Mouse (Mus musculus): ENCODE results near the gene Srd5a3. TPM values are rescaled to one million over a fixed set of nuclear protein-coding genes. Genes with fewer than 3 reads are reported as not detected.
"Not testable (repeated sequence)": the region's sequence is repeated elsewhere in the genome, so short reads cannot be mapped to it uniquely, and the experiment has no call there.

The Srd5a3 gene
- polyA plus RNA-seq (2015; fragmentation: Nextera tagmentation; extraction: Ambion mirVana): 34.2 and 36.1 TPM in 2 replicates

- under 1% methylated on average over 69 of the region's 69 CpGs for WGBS
- peak; percentile 96 for ATAC-seq (ENCODE audit: insufficient number of reproducible peaks, low FRiP score, low TSS enrichment, low read depth)
These were observed at the start of gene Srd5a3 for GRCm38 (mm10) chr5:76139808-76140729. TSS of gene Srd5a3 (plus strand) at chr5:76140271.

GRCm38 (mm10) chr5:76103809-76104208 is 36.3 kb upstream of the Srd5a3 start:
- not testable (repeated sequence) for H3K36me3 ChIP-seq; H3K9ac ChIP-seq; H3K9me3 ChIP-seq (replicated peaks); H3K4me2 ChIP-seq (replicated peaks); H3K27ac ChIP-seq (replicated peaks); H3K4me3 ChIP-seq (replicated peaks); H3K4me1 ChIP-seq; ATAC-seq (ENCODE audit: insufficient number of reproducible peaks, low FRiP score, low TSS enrichment, low read depth); H3K27me3 ChIP-seq
- WGBS: 74% methylated on average over 5 of the region's 5 CpGs

More at GRCm38 (mm10) chr5:76139808-76140729, at the start of gene Srd5a3:
- Histone ChIP-seq H3K4me1 (peaks cover 13% of the 10 kb centered on the region), H3K27ac (replicated peaks) (peak within 1 kb of the TSS; percentile 99), H3K27me3 (no peaks in the 10 kb centered on the region), H3K9me3 (replicated peaks) (no peaks in the 10 kb centered on the region), H3K36me3 (no peaks in the 10 kb centered on the region), H3K4me2 (replicated peaks) (peak within 1 kb of the TSS; percentile 67), H3K4me3 (replicated peaks) (peak within 1 kb of the TSS; percentile 77), H3K9ac (peak within 1 kb of the TSS; percentile 90)

- no peak overlapping the region for H3K9ac ChIP-seq
- H3K27ac ChIP-seq (replicated peaks): no peak overlapping the region
- H3K27me3 ChIP-seq: no peaks in the 10 kb centered on the region
- no peaks in the 10 kb centered on the region for H3K36me3 ChIP-seq
- no peaks in the 10 kb centered on the region for H3K4me1 ChIP-seq
- no peak for ATAC-seq (ENCODE audit: insufficient number of reproducible peaks, low FRiP score, low TSS enrichment, low read depth)
- 82% methylated on average over 5 of the region's 5 CpGs for WGBS
- no peaks in the 10 kb centered on the region for H3K9me3 ChIP-seq (replicated peaks)
- H3K4me2 ChIP-seq (replicated peaks): no peak overlapping the region
- H3K4me3 ChIP-seq (replicated peaks): no peak overlapping the region
These were observed 32.8 kb upstream of the Srd5a3 start for GRCm38 (mm10) chr5:76107306-76107705.

- 76% methylated on average over 3 of the region's 3 CpGs for WGBS
- Histone ChIP-seq H3K9me3 (replicated peaks) (no peaks in the 10 kb centered on the region), H3K4me2 (replicated peaks) (no peak overlapping the region), H3K27ac (replicated peaks) (no peak overlapping the region), H3K27me3 (no peaks in the 10 kb centered on the region), H3K4me1 (no peaks in the 10 kb centered on the region), H3K36me3 (no peaks in the 10 kb centered on the region), H3K9ac (no peak overlapping the region), H3K4me3 (replicated peaks) (no peak overlapping the region)
- no peak for ATAC-seq (ENCODE audit: insufficient number of reproducible peaks, low FRiP score, low TSS enrichment, low read depth)
These were observed 31.6 kb upstream of the Srd5a3 start for GRCm38 (mm10) chr5:76108496-76108895.

- no peaks in the 10 kb centered on the region for H3K4me1 ChIP-seq
- no peak for ATAC-seq (ENCODE audit: insufficient number of reproducible peaks, low FRiP score, low TSS enrichment, low read depth)
- 79% methylated on average over 3 of the region's 3 CpGs for WGBS
These were observed 28.9 kb upstream of the Srd5a3 start for GRCm38 (mm10) chr5:76111173-76111572.

GRCm38 (mm10) chr5:76112016-76112415 is 28.1 kb upstream of the Srd5a3 start:
- Histone ChIP-seq H3K4me3 (replicated peaks) (no peak overlapping the region), H3K36me3 (no peaks in the 10 kb centered on the region), H3K27ac (replicated peaks) (no peak overlapping the region), H3K4me1 (no peaks in the 10 kb centered on the region), H3K27me3 (no peaks in the 10 kb centered on the region), H3K9me3 (replicated peaks) (no peaks in the 10 kb centered on the region), H3K9ac (no peak overlapping the region), H3K4me2 (replicated peaks) (no peak overlapping the region)
- ATAC-seq (ENCODE audit: insufficient number of reproducible peaks, low FRiP score, low TSS enrichment, low read depth): no peak
- WGBS: 79% methylated on average over 4 of the region's 4 CpGs

More at GRCm38 (mm10) chr5:76111173-76111572, 28.9 kb upstream of the Srd5a3 start:
- no peak overlapping the region for H3K9ac ChIP-seq
- no peaks in the 10 kb centered on the region for H3K36me3 ChIP-seq
- H3K27ac ChIP-seq (replicated peaks): no peak overlapping the region
- no peak overlapping the region for H3K4me2 ChIP-seq (replicated peaks)
- H3K4me3 ChIP-seq (replicated peaks): no peak overlapping the region
- no peaks in the 10 kb centered on the region for H3K27me3 ChIP-seq
- no peaks in the 10 kb centered on the region for H3K9me3 ChIP-seq (replicated peaks)

- no peak overlapping the region for H3K27ac ChIP-seq (replicated peaks)
- WGBS: 75% methylated on average over 8 of the region's 8 CpGs
- H3K9ac ChIP-seq: no peak overlapping the region
- no peaks in the 10 kb centered on the region for H3K27me3 ChIP-seq
- H3K9me3 ChIP-seq (replicated peaks): no peaks in the 10 kb centered on the region
- no peaks in the 10 kb centered on the region for H3K4me1 ChIP-seq
- H3K36me3 ChIP-seq: no peaks in the 10 kb centered on the region
- ATAC-seq (ENCODE audit: insufficient number of reproducible peaks, low FRiP score, low TSS enrichment, low read depth): no peak
- no peak overlapping the region for H3K4me2 ChIP-seq (replicated peaks)
- no peak overlapping the region for H3K4me3 ChIP-seq (replicated peaks)
These were observed 24.5 kb upstream of the Srd5a3 start for GRCm38 (mm10) chr5:76115436-76116041.

GRCm38 (mm10) chr5:76118441-76118840 is 21.6 kb upstream of the Srd5a3 start:
- 30% methylated on average over 7 of the region's 7 CpGs for WGBS
- H3K27me3 ChIP-seq: no peaks in the 10 kb centered on the region
- H3K27ac ChIP-seq (replicated peaks): no peak overlapping the region

GRCm38 (mm10) chr5:76120634-76121033 is 19.4 kb upstream of the Srd5a3 start:
- no peak for ATAC-seq (ENCODE audit: insufficient number of reproducible peaks, low FRiP score, low TSS enrichment, low read depth)
- Histone ChIP-seq H3K4me1 (no peaks in the 10 kb centered on the region), H3K27ac (replicated peaks) (no peak overlapping the region)

More at GRCm38 (mm10) chr5:76118441-76118840, 21.6 kb upstream of the Srd5a3 start:
- ATAC-seq (ENCODE audit: insufficient number of reproducible peaks, low FRiP score, low TSS enrichment, low read depth): no peak
- Histone ChIP-seq H3K9me3 (replicated peaks) (no peaks in the 10 kb centered on the region), H3K36me3 (no peaks in the 10 kb centered on the region), H3K4me2 (replicated peaks) (no peak overlapping the region), H3K4me3 (replicated peaks) (no peak overlapping the region), H3K4me1 (no peaks in the 10 kb centered on the region), H3K9ac (no peak overlapping the region)

GRCm38 (mm10) chr5:76127584-76128316 is 12.3 kb upstream of the Srd5a3 start:
- Histone ChIP-seq H3K4me1 (no peaks in the 10 kb centered on the region), H3K36me3 (no peaks in the 10 kb centered on the region), H3K9ac (no peak overlapping the region), H3K27ac (replicated peaks) (no peak overlapping the region), H3K4me3 (replicated peaks) (no peak overlapping the region), H3K27me3 (no peaks in the 10 kb centered on the region), H3K9me3 (replicated peaks) (no peaks in the 10 kb centered on the region), H3K4me2 (replicated peaks) (no peak overlapping the region)
- no peak for ATAC-seq (ENCODE audit: insufficient number of reproducible peaks, low FRiP score, low TSS enrichment, low read depth)
- 69% methylated on average over 5 of the region's 5 CpGs for WGBS

More at GRCm38 (mm10) chr5:76120634-76121033, 19.4 kb upstream of the Srd5a3 start:
- no peak overlapping the region for H3K9ac ChIP-seq
- H3K36me3 ChIP-seq: no peaks in the 10 kb centered on the region
- 72% methylated on average over 5 of the region's 5 CpGs for WGBS
- H3K4me2 ChIP-seq (replicated peaks): no peak overlapping the region
- H3K27me3 ChIP-seq: no peaks in the 10 kb centered on the region
- H3K9me3 ChIP-seq (replicated peaks): no peaks in the 10 kb centered on the region
- H3K4me3 ChIP-seq (replicated peaks): no peak overlapping the region

GRCm38 (mm10) chr5:76130292-76130691 is 9.8 kb upstream of the Srd5a3 start:
- Histone ChIP-seq H3K4me1 (no peaks in the 10 kb centered on the region), H3K9me3 (replicated peaks) (no peaks in the 10 kb centered on the region), H3K36me3 (no peaks in the 10 kb centered on the region), H3K27me3 (no peaks in the 10 kb centered on the region), H3K4me3 (replicated peaks) (no peak overlapping the region), H3K27ac (replicated peaks) (no peak overlapping the region), H3K9ac (no peak overlapping the region), H3K4me2 (replicated peaks) (no peak overlapping the region)
- no peak for ATAC-seq (ENCODE audit: insufficient number of reproducible peaks, low FRiP score, low TSS enrichment, low read depth)
- 26% methylated on average over 2 of the region's 2 CpGs for WGBS
